Mouse (Mus musculus) retina, postnatal 7 days (tissue): ENCODE data around the gene Gm3629.
"Not testable (repeated sequence)": the region's sequence is repeated elsewhere in the genome, so short reads cannot be mapped to it uniquely, and the experiment has no call there.

Experiments used
- DNase-seq: peaks from one replicate; pipeline ENCODE4 v3.0.0-alpha.2; 2012; ENCODE audit warnings: low read depth, low spot score

The Gm3629 gene

GRCm38 (mm10) chr14:6590513-6590912, at the start of gene Gm3629:
Gene Gm3629 (minus strand): TSS chr14:6590613.
- not testable (repeated sequence) for DNase-seq

- DNase-seq = not testable (repeated sequence)
Measured at GRCm38 (mm10) chr14:6622318-6622717, 31.9 kb upstream of the Gm3629 start, which contains the start of gene Gm3460. Gene Gm3460 (minus strand): TSS chr14:6622418.

- not testable (repeated sequence) for DNase-seq
Measured at GRCm38 (mm10) chr14:6606436-6606835, 16.0 kb upstream of the Gm3629 start.

- DNase-seq = peak; percentile 27
Measured at GRCm38 (mm10) chr14:6605004-6605403, 14.6 kb upstream of the Gm3629 start.

- DNase-seq = not testable (repeated sequence)
Measured at GRCm38 (mm10) chr14:6604551-6604950, 14.1 kb upstream of the Gm3629 start.

GRCm38 (mm10) chr14:6537190-6537589, 53.2 kb downstream of the Gm3629 start, which contains the start of gene Gm8356:
Gene Gm8356 (minus strand): TSS chr14:6537290.
- DNase-seq = not testable (repeated sequence)
